Comparison of ENCODE assay signal across 8 mouse cellular contexts in the genomic region with DNA sequence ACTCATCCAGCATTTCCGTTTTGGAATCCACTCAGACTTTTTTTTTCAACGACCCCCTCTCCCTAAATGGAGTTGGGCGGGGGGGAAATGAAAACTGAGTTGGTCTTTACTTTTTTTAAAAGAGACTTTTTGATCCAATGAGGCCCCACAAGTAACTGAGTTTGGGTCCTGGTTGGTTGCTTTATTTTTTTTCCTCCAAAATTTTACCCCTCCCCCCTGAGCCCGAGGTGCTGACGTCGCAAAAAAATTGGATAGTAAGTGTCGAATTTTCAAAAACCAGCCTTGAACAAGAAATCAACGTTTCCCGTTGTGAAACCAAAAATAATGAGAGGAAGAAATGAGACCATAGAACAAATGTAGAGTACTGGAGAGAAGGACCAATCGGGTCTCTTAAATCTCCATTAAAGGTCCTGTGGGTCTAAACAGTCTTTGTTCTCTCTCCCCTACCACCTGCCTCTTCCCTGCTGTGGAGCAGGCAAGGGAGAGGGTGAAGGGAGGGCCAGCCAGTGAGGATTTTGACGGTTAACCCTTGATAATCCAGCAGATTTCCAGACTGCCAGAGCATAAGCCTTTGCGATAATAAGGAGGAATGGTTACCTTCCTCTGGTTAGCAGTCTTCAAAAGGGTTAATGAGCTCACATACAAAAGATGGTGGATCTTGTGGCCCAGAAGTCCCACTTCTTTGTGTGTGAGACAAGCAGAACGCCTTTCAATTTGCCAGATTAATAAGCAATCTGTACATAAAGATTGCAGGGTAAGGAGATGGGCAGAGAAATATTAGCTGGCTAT. TPM values are rescaled to one million over a fixed set of nuclear protein-coding genes. Genes with fewer than 3 reads are reported as not detected.
DNase-seq lines count a peak whose midpoint lies in the region; ATAC-seq and TF ChIP-seq lines count a peak whose summit lies in the region.

No protein-coding gene starts in this region.

- H3K9ac ChIP-seq in kidney, postnatal 0 days (ENCODE audit: low read depth, low read length) = peak overlapping the region; percentile 96

- under 1% methylated on average over 13 of the region's 13 CpGs for WGBS in heart, embryonic 10.5 days
- under 1% methylated on average over 13 of the region's 13 CpGs for WGBS in kidney, postnatal 0 days
- WGBS in lung, adult 2 months = under 1% methylated on average over 13 of the region's 13 CpGs

- H3K27me3 ChIP-seq in E14TG2a.4 (ENCODE audit: insufficient read depth, low read length) = no peaks in the 10 kb centered on the region
- no peaks in the 10 kb centered on the region for H3K27me3 ChIP-seq in heart, embryonic 10.5 days (ENCODE audit: insufficient read depth, poor library complexity, severe bottlenecking)
- H3K27me3 ChIP-seq in kidney, postnatal 0 days (ENCODE audit: insufficient read depth, low read length) = no peaks in the 10 kb centered on the region

- DNase-seq in 3T3-L1 (ENCODE audit: low read depth, low spot score) = peak; percentile 57
- peak; percentile 72 to 78 for DNase-seq in cerebellum, postnatal 25 days
- no peak for DNase-seq in heart, embryonic 10.5 days (ENCODE audit: low spot score)
- peak; percentile 85 for DNase-seq in kidney, postnatal 0 days (ENCODE audit: low spot score)
- peak; percentile 51 for DNase-seq in lung, adult 2 months
- DNase-seq in retina, adult 2 months (ENCODE audit: low read depth, low spot score) = peak; percentile 70
- no peak for DNase-seq in gastrocnemius, postnatal 10 days

- peaks cover 69% of the 10 kb centered on the region for H3K36me3 ChIP-seq in E14TG2a.4 (ENCODE audit: insufficient read depth, low read length)
- peaks cover 28% of the 10 kb centered on the region for H3K36me3 ChIP-seq in heart, embryonic 10.5 days
- 0 out of 2 replicates have a peak, but pooled peaks cover 11% of the 10 kb centered on the region for H3K36me3 ChIP-seq in kidney, postnatal 0 days (ENCODE audit: insufficient read depth, low read length)

- ATAC-seq in kidney, postnatal 0 days (replicated peaks; ENCODE audit: low FRiP score, low read depth) = no peak

- H3K4me3 ChIP-seq in E14TG2a.4 (replicated peaks; ENCODE audit: low read length) = peak overlapping the region; percentile 99
- H3K4me3 ChIP-seq in heart, embryonic 10.5 days = peak overlapping the region; percentile 80
- peak overlapping the region; percentile 66 for H3K4me3 ChIP-seq in kidney, postnatal 0 days (replicated peaks; ENCODE audit: low read depth, low read length)
- H3K4me3 ChIP-seq in lung, adult 2 months (replicated peaks; ENCODE audit: extremely low read depth, low read depth, low read length) = peak overlapping the region; percentile 99

- TF ChIP-seq POLR2A in lung, adult 2 months (IDR thresholded peaks at IDR 0.05; ENCODE audit: borderline replicate concordance, extremely low read depth, low read depth, low read length) = peak; percentile 84; the same call in 1 of the 2 replicates

- H3K27ac ChIP-seq in heart, embryonic 10.5 days = peak overlapping the region; percentile 98
- H3K27ac ChIP-seq in kidney, postnatal 0 days = peak overlapping the region; percentile 98

- no peaks in the 10 kb centered on the region for H3K9me3 ChIP-seq in E14TG2a.4 (ENCODE audit: low read length)
- H3K9me3 ChIP-seq in heart, embryonic 10.5 days = no peaks in the 10 kb centered on the region
- H3K9me3 ChIP-seq in kidney, postnatal 0 days (replicated peaks; ENCODE audit: low read length) = no peaks in the 10 kb centered on the region

- H3K4me1 ChIP-seq in E14TG2a.4 (replicated peaks; ENCODE audit: low read depth, low read length) = peaks cover 58% of the 10 kb centered on the region
- peaks cover 25% of the 10 kb centered on the region for H3K4me1 ChIP-seq in heart, embryonic 10.5 days
- peaks cover 22% of the 10 kb centered on the region; the same call in 1 of the 2 replicates for H3K4me1 ChIP-seq in kidney, postnatal 0 days (replicated peaks; ENCODE audit: insufficient read depth, low read length)
- peaks cover 27% of the 10 kb centered on the region for H3K4me1 ChIP-seq in lung, adult 2 months (ENCODE audit: control insufficient read depth, insufficient read depth, low read length)

- peak overlapping the region; percentile 65 for H3K4me2 ChIP-seq in kidney, postnatal 0 days (ENCODE audit: low read length)

- TF ChIP-seq CTCF in E14TG2a.4 (conservative IDR thresholded peaks at IDR 0.05; ENCODE audit: low read length) = no peak
- TF ChIP-seq CTCF in kidney, postnatal 0 days (IDR thresholded peaks at IDR 0.05; ENCODE audit: low read depth) = no peak
- TF ChIP-seq CTCF in lung, adult 2 months (IDR thresholded peaks at IDR 0.05; ENCODE audit: insufficient read depth, low read length) = no peak

RNA-seq across cellular contexts. Expression of a gene that starts 1.4 kb away (rescaled TPM):
- polyA plus RNA-seq in heart, embryonic 10.5 days (2016; fragmentation: Nextera tagmentation; extraction: Ambion mirVana) = 37.6 and 45.2 TPM in 2 replicates
- polyA plus RNA-seq in kidney, postnatal 0 days (2015; fragmentation: Nextera tagmentation; extraction: Ambion mirVana) = 28.8 and 29.7 TPM in 2 replicates
- polyA plus RNA-seq in lung, adult 2 months (2012; rRNA removed) = 27.4 and 28.6 TPM in 2 replicates
- 10 to 100 TPM; 31.4 to 47.1 TPM for total RNA-seq in gastrocnemius, postnatal 10 days (2021)

RNA-seq across cellular contexts. Expression of a gene that starts 1.5 kb away (rescaled TPM):
- polyA plus RNA-seq in heart, embryonic 10.5 days (2016; fragmentation: Nextera tagmentation; extraction: Ambion mirVana) = 99.5 and 111 TPM in 2 replicates
- polyA plus RNA-seq in kidney, postnatal 0 days (2015; fragmentation: Nextera tagmentation; extraction: Ambion mirVana) = 88.4 and 94.7 TPM in 2 replicates
- 30.4 and 43.8 TPM in 2 replicates for polyA plus RNA-seq in lung, adult 2 months (2012; rRNA removed)
- 10 to 100 TPM; 44.8 to 54.4 TPM for total RNA-seq in gastrocnemius, postnatal 10 days (2021)

RNA-seq across cellular contexts. Expression of a gene that starts 7.8 kb away (rescaled TPM):
- 59.4 and 78.6 TPM in 2 replicates for polyA plus RNA-seq in heart, embryonic 10.5 days (2016; fragmentation: Nextera tagmentation; extraction: Ambion mirVana)
- polyA plus RNA-seq in kidney, postnatal 0 days (2015; fragmentation: Nextera tagmentation; extraction: Ambion mirVana) = 28.4 and 36.9 TPM in 2 replicates
- polyA plus RNA-seq in lung, adult 2 months (2012; rRNA removed) = 49.4 and 57.7 TPM in 2 replicates
- total RNA-seq in gastrocnemius, postnatal 10 days (2021) = 1 to 10 TPM; 6.4 to 9.8 TPM

RNA-seq across cellular contexts. Expression of a gene that starts 20.4 kb away (rescaled TPM):
- 23.8 and 26.7 TPM in 2 replicates for polyA plus RNA-seq in heart, embryonic 10.5 days (2016; fragmentation: Nextera tagmentation; extraction: Ambion mirVana)
- 36.6 and 39.1 TPM in 2 replicates for polyA plus RNA-seq in kidney, postnatal 0 days (2015; fragmentation: Nextera tagmentation; extraction: Ambion mirVana)
- polyA plus RNA-seq in lung, adult 2 months (2012; rRNA removed) = 36.1 and 38.1 TPM in 2 replicates
- total RNA-seq in gastrocnemius, postnatal 10 days (2021) = 10 to 100 TPM; 49.6 to 56.2 TPM

RNA-seq across cellular contexts. Expression of a gene that starts 38.0 kb away (rescaled TPM):
- polyA plus RNA-seq in heart, embryonic 10.5 days (2016; fragmentation: Nextera tagmentation; extraction: Ambion mirVana) = 34.8 and 44.5 TPM in 2 replicates
- polyA plus RNA-seq in kidney, postnatal 0 days (2015; fragmentation: Nextera tagmentation; extraction: Ambion mirVana) = 29.2 and 33.3 TPM in 2 replicates
- 62.8 and 70.1 TPM in 2 replicates for polyA plus RNA-seq in lung, adult 2 months (2012; rRNA removed)
- 10 to 100 TPM; 12.6 to 16.8 TPM for total RNA-seq in gastrocnemius, postnatal 10 days (2021)

Comparison
In these comparisons a context has a peak if more than half of its experiments do, and no peak if none do; other contexts are left out.
1. DNase-seq: peak in 3T3-L1 (single experiment), cerebellum, postnatal 25 days (2 of 2), kidney, postnatal 0 days (single experiment), lung, adult 2 months (single experiment) and retina, adult 2 months (single experiment); none in heart, embryonic 10.5 days (single experiment) and gastrocnemius, postnatal 10 days (single experiment).
2. Peak in every context shown above with its lines, with median percentiles within 50 percentile points of each other: H3K4me3 ChIP-seq.